Mouse (Mus musculus): ENCODE data around the gene Dpm1.

The Dpm1 gene

DNA sequence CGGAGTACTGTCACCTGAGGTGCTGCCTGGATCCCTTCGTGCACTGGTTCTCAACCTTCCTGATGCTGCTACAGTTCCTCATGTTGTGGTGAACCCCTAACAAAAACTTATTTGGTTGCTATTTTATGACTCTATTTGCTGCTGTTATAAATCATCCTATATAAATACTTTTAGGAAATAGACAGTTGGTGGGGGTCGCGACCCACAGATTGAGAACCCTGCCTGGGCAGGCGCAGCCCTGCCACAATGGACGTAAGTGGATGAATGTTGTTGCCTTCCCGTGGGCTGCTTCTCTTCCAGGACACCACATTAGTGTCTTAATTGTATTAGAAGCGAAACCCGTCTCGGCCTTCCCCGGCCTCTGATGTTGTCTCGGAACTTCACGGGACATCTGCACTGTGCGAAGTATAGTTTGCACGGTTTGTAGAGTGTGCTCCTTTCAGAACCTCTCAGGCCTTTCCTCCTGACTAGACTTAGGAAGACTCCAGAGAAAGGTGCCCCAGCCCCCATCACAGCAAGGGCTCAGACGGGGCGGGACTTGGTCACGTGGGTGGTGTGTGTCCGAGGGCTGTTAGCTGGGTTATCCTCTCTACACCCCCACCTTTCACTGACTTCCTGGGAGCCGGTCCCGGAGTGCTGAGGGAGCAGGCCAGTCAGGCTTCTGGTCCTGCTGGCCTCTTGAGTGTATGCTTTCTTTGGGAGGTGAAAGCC is 63.5 kb downstream of the Dpm1 start:
- DNase-seq (ENCODE audit: low read depth): no peak

GRCm38 (mm10) chr2:168161978-168162377 is 68.4 kb downstream of the Dpm1 start:
- no peak for DNase-seq (ENCODE audit: low read depth)

GRCm38 (mm10) chr2:168161514-168161971 is 68.8 kb downstream of the Dpm1 start:
- DNase-seq (ENCODE audit: low read depth): no peak

DNA sequence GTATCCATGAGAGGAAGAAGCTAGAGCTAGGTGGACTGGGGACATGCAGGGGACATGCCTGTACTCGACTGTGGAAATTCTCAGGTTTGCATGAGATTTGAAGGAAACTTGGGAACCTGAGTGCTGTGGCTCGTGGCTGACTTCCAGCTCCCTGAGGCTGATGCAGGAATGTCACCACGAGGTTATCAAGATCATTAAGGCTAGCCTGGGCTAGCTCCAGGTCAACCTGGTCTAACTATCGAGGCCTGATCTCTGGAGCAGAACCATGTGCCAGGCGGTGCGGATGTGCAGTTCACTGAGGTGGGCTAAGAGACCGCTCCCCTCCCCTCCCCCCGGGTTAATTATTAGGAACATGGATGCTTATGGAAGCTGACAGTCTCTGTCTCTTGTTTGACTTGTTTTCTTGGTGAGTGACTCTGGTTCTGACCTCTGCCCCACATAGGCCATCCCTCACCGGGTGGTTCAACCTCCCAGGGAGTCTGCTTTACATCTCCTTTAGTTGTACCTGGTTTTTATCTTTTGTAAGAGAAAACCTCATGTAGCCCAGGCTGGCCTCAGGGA is 69.9 kb downstream of the Dpm1 start:
- DNase-seq (ENCODE audit: low read depth): no peak

All from c-Kit-positive CD71-positive TER-119-negative erythroid progenitor cells, embryonic 14.5 days (primary cell).